Mouse (Mus musculus): Measurements from ENCODE around the gene Olfr1420. TPM values are rescaled to one million over a fixed set of nuclear protein-coding genes. Genes with fewer than 3 reads are reported as not detected.

The Olfr1420 gene
- polyA plus RNA-seq (2012; rRNA removed) = not detected in 2 replicates

GRCm38 (mm10) chr19:11886265-11886664 is at the start of gene Olfr1420:
Gene Olfr1420, plus strand, starts transcription at chr19:11886565.

DNA sequence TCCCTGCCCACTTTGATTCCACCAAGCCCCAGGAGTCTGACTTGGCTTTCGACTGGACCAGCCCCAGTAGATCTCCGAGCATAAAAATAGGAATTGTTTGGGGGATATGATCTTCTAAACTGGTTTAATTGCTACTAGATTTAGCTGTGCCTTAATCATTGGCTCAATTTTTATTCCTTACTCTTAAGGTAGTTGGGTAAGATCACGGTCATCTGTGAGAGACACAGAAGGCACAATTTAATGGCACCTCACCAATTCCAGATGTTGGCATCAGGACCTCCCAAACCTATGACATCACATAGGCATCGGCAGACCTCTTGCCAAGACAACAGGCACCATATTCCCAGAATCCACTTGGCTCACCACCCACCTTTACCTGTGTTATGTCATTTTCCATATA is 47.2 kb upstream of the Olfr1420 start, which contains the start of gene Olfr1417:
Olfr1417 (minus strand) TSS at position 101 of the 400 bp plus-strand sequence.

GRCm38 (mm10) chr19:11860966-11861365 is 25.4 kb upstream of the Olfr1420 start, which contains the start of gene Olfr1418:
Gene Olfr1418, minus strand, starts transcription at chr19:11861066.

DNA sequence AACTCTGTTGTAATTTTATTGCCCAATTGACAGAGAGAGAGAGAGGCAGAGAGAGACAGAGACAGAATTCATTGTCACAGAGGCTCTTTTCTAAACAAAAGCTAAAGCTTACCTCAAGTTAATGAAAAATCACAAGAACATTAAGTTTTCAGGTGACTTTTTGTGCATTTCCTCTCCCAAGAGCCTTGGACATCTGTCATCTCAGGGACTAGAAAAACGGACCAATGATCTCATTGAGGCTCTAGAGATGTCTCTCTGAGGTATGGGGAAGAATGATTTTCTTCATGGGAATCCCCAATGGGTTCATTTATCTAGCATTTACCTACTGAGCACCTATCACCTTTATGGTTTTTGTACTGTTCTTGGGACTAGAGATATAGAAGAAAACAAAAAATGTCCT is 11.4 kb upstream of the Olfr1420 start, which contains the start of gene Olfr1419:
Olfr1419 (minus strand) TSS at position 101 of the 400 bp plus-strand sequence.

GRCm38 (mm10) chr19:11912037-11912532 is 25.7 kb downstream of the Olfr1420 start, which contains the start of gene Patl1:
Gene Patl1, plus strand, starts transcription at chr19:11912399.

Other genes with a start within 250 kb of the Olfr1420 start
- 0.17 TPM in 1 of 2 replicates, not detected in the other for gene Ms4a3, start 245.7 kb upstream of the Olfr1420 start, polyA plus RNA-seq (2012; rRNA removed)
- gene Oosp2, start 226.0 kb upstream of the Olfr1420 start, polyA plus RNA-seq (2012; rRNA removed) = not detected in 2 replicates
- gene Oosp1, start 195.4 kb upstream of the Olfr1420 start, polyA plus RNA-seq (2012; rRNA removed) = not detected in 2 replicates
- gene Oosp3, start 189.5 kb upstream of the Olfr1420 start, polyA plus RNA-seq (2012; rRNA removed) = not detected in 2 replicates
- not detected in 2 replicates for gene Gif, start 139.0 kb upstream of the Olfr1420 start, polyA plus RNA-seq (2012; rRNA removed)
- 36.9 and 37.1 TPM in 2 replicates for gene Mrpl16, start 116.2 kb upstream of the Olfr1420 start, polyA plus RNA-seq (2012; rRNA removed)
- gene Stx3, start 67.2 kb upstream of the Olfr1420 start, polyA plus RNA-seq (2012; rRNA removed) = 44.5 and 50.9 TPM in 2 replicates
- gene Olfr1417, start 47.3 kb upstream of the Olfr1420 start, polyA plus RNA-seq (2012; rRNA removed) = not detected in 2 replicates
- not detected in 2 replicates for gene Olfr1418, start 25.5 kb upstream of the Olfr1420 start, polyA plus RNA-seq (2012; rRNA removed)
- gene Olfr1419, start 11.5 kb upstream of the Olfr1420 start, polyA plus RNA-seq (2012; rRNA removed) = 0.04 TPM in 2 replicates
- 26.2 and 28.7 TPM in 2 replicates for gene Patl1, start 25.8 kb downstream of the Olfr1420 start, polyA plus RNA-seq (2012; rRNA removed)
- gene Osbp, start 79.4 kb downstream of the Olfr1420 start, polyA plus RNA-seq (2012; rRNA removed) = 32.1 and 33.5 TPM in 2 replicates
- gene Olfr1423, start 154.8 kb downstream of the Olfr1420 start, polyA plus RNA-seq (2012; rRNA removed) = not detected in 2 replicates
- gene Olfr1424, start 176.1 kb downstream of the Olfr1420 start, polyA plus RNA-seq (2012; rRNA removed) = 0.14 TPM in 1 of 2 replicates, not detected in the other
- not detected in 2 replicates for gene Olfr1425, start 191.2 kb downstream of the Olfr1420 start, polyA plus RNA-seq (2012; rRNA removed)
- gene Olfr1426, start 205.4 kb downstream of the Olfr1420 start, polyA plus RNA-seq (2012; rRNA removed) = not detected in 2 replicates
- gene Olfr1427, start 216.8 kb downstream of the Olfr1420 start, polyA plus RNA-seq (2012; rRNA removed) = not detected in 2 replicates
- not detected in 2 replicates for gene Olfr1428, start 229.3 kb downstream of the Olfr1420 start, polyA plus RNA-seq (2012; rRNA removed)
- not detected in 2 replicates for gene Olfr76, start 236.6 kb downstream of the Olfr1420 start, polyA plus RNA-seq (2012; rRNA removed)

All from central nervous system, embryonic 18 days (tissue).